Mouse (Mus musculus): Measurements from ENCODE around the gene ccdc198.

ccdc198 gene

GRCm38 (mm10) chr14:49197031-49197527 lies 48.2 kb downstream of the ccdc198 start:
- no peak for DNase-seq (ENCODE audit: low read depth)

DNA sequence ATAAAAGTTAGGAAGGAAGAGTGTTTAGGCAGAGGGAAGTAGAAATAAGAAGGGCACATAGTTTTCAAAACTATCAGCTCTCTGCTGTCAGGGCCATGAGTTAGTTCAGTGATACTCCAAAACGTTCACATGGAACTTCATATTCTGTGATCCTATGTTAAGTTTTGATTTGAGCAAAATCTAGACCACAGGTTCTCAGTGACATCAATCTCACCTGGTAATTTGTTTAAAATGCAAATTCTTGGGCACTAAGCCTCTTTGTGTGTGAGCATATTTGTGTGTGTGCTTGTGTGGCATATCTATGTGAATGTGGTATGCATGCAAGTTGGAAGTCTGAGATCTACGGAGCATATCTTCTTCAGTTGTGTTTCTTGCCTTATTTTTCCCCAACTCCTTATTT lies 59.0 kb downstream of the ccdc198 start:
- no peak for DNase-seq (ENCODE audit: low read depth)

DNA sequence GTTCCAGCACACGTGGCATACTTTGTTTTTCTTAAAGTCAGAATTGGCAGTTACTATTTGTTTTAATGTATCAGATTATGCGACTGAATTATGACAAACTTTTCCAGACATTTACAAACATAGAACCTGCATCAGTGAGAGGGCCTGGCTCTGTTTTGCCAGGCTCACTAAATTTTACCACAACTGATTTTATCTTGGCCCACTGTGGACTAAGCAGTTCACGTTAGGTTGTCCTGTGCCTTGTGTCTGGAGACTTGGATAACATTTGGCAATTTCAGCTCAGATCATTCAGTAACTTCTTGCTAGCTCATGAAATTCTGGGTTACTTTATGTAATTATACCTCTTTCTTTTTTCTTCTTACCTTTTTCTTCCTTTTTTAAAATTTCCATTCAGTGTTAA lies 65.5 kb downstream of the ccdc198 start:
- no peak for DNase-seq (ENCODE audit: low read depth)

GRCm38 (mm10) chr14:49173290-49174135 lies 71.8 kb downstream of the ccdc198 start:
- no peak for DNase-seq (ENCODE audit: low read depth)

DNA sequence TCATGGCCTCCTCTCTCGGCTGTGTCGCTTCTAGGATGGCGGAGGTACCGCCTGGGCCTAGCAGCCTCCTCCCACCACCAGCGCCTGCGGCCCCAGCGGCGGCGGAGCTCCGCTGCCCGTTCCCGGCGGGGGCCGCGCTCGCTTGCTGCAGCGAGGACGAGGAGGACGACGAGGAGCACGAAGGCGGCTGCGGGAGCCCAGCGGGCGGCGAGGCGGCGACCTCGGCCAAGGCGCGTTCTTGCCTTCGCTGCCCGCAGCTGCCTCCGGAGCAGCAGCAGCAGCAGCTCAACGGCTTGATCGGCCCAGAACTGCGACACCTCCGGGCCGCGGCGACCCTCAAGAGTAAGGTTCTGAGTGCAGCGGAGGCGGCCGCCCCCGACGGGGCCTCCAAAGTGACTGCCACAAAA lies 72.7 kb downstream of the ccdc198 start:
- DNase-seq (ENCODE audit: low read depth): no peak

- peak; percentile 87 for DNase-seq (ENCODE audit: low read depth)
Observed at GRCm38 (mm10) chr14:49171867-49172581, 73.2 kb downstream of the ccdc198 start, which contains the start of gene Naa30. Gene Naa30, plus strand, starts transcription at chr14:49172226.

GRCm38 (mm10) chr14:49171286-49171685 lies 74.0 kb downstream of the ccdc198 start:
- no peak for DNase-seq (ENCODE audit: low read depth)

Measured in c-Kit-positive CD71-negative TER-119-negative erythroid progenitor cells, embryonic 14.5 days (primary cell).